Mouse (Mus musculus): ENCODE measurements around the gene Upf2.
"Not testable (repeated sequence)": the region's sequence is repeated elsewhere in the genome, so short reads cannot be mapped to it uniquely, and the experiment has no call there.

Gene Upf2

GRCm38 (mm10) chr2:5949821-5950220 lies 1.4 kb upstream of the Upf2 start:
- DNase-seq (ENCODE audit: low spot score) = not testable (repeated sequence)

DNA sequence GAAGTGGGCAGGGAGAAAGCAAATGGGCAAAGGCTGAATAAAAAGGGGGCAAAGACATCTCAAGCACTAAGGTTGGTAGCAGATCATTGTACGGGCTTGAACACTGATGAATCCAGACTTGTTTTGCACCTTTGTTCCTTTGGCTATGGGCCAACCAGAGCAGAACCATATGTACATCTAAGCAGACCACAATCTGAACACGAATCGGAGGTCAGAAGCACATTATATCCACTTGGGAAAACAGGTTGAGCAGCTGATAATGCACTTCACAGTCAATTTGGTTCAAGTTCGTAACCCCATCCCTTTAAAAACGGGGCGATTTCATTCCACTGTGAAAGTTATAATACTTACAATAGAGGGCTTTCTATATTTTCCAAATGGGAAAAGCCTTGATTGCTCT lies 964 bp upstream of the Upf2 start:
- DNase-seq (ENCODE audit: low spot score) = no peak

GRCm38 (mm10) chr2:5951621-5952211 lies 447 bp downstream of the Upf2 start:
- no peak for DNase-seq (ENCODE audit: low spot score)

- DNase-seq (ENCODE audit: low spot score) = no peak
Measured at GRCm38 (mm10) chr2:5957705-5958104, 6.4 kb downstream of the Upf2 start.

DNA sequence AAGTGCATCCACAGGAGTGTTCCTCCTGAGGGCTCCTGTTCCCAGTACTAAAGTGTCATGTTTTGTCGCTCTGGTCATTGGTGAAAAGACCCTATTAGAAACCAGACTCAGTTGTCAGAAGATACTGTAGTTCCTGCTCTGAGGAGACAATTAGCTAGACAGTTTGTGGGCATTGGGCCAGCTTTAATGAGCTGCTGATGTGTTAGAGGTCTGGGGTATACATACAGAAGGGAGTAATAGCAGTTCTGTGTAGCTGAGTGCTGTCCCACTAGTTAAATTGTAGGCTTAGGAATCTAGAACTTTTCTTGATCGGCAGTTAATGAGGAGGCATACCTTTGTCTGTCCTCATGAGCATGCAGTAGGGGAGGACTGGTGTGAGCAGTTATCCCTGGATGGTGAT lies 11.0 kb downstream of the Upf2 start:
- no peak for DNase-seq (ENCODE audit: low spot score)

GRCm38 (mm10) chr2:5963729-5964128 lies 12.5 kb downstream of the Upf2 start:
- not testable (repeated sequence) for DNase-seq (ENCODE audit: low spot score)

GRCm38 (mm10) chr2:5965972-5966371 lies 14.7 kb downstream of the Upf2 start:
- no peak for DNase-seq (ENCODE audit: low spot score)

- not testable (repeated sequence) for DNase-seq (ENCODE audit: low spot score)
Measured at GRCm38 (mm10) chr2:5970629-5971028, 19.4 kb downstream of the Upf2 start.

GRCm38 (mm10) chr2:5977532-5977931 lies 26.3 kb downstream of the Upf2 start:
- no peak for DNase-seq (ENCODE audit: low spot score)

GRCm38 (mm10) chr2:5995538-5995937 lies 44.3 kb downstream of the Upf2 start:
- peak; percentile 33 for DNase-seq (ENCODE audit: low spot score)

DNA sequence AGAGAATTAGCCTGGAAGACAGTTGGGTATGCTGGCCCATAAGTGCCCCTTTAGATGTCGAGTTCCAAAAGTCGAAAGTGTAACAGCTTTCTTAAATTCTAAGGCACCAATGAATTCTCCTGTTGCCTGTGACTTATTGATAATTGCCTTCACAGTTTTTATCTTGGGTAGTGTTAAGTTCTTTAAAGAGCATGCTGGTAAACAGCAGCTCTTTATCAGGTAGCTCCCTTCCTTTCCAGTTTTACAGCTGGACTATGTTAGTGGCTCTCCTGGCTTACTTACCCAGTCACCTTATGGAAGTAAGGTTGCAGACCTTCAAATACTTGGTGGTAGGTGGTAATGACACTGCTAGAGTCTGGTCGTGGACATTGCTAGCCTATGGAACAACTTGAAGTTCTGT lies 52.7 kb downstream of the Upf2 start:
- no peak for DNase-seq (ENCODE audit: low spot score)

GRCm38 (mm10) chr2:6014532-6014931 lies 63.3 kb downstream of the Upf2 start:
- DNase-seq (ENCODE audit: low spot score) = no peak

DNA sequence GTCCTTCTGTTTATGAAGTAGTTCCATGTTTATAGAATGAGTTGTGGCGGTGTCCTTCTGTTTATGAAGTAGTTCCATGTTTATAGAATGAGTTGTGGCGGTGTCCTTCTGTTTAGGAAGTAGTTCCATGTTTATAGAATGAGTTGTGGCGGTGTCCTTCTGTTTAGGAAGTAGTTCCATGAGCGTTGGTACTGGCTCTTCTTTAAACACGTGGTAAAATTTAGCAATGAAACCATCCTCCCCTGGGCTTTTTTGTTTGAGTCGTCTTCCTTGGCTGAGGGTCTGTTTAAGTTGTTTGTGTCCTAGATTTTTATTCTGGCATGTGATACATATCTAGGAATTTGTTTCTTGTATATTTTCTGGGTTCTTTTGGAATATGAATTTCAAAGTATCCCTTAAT lies 63.9 kb downstream of the Upf2 start:
- DNase-seq (ENCODE audit: low spot score) = not testable (repeated sequence)

GRCm38 (mm10) chr2:6020570-6020969 lies 69.3 kb downstream of the Upf2 start:
- DNase-seq (ENCODE audit: low spot score) = no peak

DNA sequence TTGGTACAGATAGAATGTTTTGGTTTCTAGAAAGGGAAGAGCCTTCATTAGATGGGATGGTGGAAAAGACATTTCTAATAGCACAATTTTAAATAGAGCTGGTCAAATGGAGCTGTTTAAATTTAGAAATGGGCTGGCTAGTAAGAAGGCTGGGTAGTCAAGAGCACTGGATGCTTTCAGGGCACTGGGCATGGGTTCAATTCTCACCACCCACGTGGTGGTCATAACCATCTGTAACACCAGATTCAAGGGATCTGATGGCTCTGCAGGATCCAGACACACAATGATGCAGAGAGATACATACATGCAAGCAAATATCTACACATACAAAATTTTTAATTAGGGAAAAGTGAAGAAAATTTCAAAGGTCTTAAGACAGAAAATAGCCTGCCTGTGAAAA lies 91.4 kb downstream of the Upf2 start:
- DNase-seq (ENCODE audit: low spot score) = no peak

- no peak for DNase-seq (ENCODE audit: low spot score)
Measured at GRCm38 (mm10) chr2:6046796-6047195, 95.5 kb downstream of the Upf2 start.

- DNase-seq (ENCODE audit: low spot score) = no peak
Measured at GRCm38 (mm10) chr2:6048570-6048969, 97.3 kb downstream of the Upf2 start.

- DNase-seq (ENCODE audit: low spot score) = no peak
Measured at GRCm38 (mm10) chr2:6049018-6049417, 97.7 kb downstream of the Upf2 start.

DNA sequence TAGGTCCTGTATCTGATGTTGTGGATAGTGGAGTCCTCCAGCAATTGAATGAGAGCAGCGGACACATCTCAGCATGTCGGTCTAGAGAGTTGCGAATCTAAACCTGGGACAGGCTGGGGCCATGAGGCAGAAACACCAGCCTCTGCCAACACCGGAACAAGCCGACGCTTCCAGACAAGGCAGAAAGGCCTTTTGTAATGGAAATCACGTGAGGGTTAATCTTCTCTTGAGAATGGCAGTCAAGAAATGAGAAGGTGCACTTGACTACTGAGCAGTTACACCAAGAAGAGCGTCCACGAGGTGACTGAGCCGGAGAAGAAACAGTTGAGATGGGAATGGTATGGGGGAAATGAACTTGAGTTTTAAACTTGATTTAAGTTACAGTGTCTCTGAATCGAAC lies 104.2 kb downstream of the Upf2 start:
- no peak for DNase-seq (ENCODE audit: low spot score)

- no peak for DNase-seq (ENCODE audit: low spot score)
Measured at GRCm38 (mm10) chr2:6056518-6056917, 105.2 kb downstream of the Upf2 start.

- DNase-seq (ENCODE audit: low spot score) = no peak
Measured at GRCm38 (mm10) chr2:6059291-6059690, 108.0 kb downstream of the Upf2 start.

DNA sequence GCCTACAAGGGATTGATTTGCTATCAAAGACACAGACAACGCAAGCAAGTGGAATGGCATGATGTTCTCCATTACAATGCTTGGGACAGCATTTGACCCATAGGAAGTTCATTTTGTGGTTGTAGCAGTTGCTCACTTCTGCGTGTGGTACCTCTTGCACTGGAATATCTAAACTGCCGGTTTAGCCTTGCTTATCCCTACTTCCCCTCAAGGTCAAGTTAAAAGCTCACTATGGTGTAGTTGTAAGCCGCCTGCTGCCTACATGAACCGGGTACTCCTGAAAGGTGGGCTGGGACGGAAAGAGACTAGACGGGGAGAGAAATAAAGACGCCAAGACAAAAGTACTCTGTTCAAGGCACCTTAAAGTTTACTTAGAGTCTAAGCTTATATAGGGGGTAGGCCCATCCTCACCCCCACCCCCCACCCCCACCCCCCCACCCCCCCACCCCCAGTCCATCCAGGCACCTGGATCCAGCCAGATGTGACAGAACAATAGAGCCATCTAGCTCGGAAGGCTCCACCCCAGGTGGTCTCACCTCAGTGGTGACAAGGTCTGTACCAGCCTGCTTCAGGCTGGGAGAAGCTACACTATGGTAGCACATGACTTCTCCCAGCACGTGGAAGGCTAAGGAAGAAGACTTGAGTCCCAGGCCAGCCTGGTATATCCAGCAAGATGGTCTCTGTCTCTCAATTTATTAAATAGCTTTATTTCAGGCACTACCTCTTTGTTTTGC lies 109.0 kb downstream of the Upf2 start:
- DNase-seq (ENCODE audit: low spot score) = no peak

DNA sequence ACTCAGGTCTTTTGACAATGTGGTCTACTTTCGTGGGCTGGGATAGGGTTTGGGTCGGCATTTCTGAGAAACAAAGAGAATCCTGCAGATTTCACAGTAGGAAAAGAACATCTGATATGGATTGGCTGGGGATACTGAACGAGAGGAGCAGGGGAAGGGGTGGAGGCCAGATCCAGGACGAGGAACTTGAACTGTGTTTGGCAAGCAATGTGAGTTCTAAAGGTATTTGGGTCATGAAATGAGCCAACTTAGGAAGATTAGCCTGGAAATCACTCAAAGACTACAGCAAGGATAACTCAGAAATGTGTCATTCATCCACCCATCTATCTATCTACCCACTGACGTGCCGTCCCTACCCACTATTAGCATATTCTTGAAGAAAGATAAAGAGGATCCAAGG lies 116.1 kb downstream of the Upf2 start:
- DNase-seq (ENCODE audit: low spot score) = no peak

DNA sequence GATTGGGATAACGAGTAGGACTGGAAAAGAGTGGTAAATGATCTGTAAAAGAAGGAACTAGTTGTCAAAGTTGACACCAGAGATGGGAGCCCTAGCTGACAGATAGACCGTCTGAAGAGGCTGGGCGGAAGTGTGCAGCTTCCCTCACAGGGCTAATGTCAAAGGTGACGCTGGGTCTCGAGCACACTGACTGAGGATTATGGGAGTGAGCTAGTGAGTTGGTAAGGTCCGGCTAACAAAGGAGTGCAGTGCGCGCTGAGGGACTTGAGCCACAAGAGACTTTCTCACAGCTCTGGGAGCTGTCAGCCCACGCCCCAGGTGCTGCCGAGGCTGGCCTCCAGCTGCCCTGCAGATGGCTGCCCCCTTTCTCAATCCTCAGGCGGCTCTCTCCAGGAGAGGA lies 119.7 kb downstream of the Upf2 start:
- peak; percentile 27 for DNase-seq (ENCODE audit: low spot score)

All from yolk sac, embryonic 10.5 days (tissue).